Mouse (Mus musculus) lung, adult 2 months (tissue): ENCODE data around the gene Prtg. TPM values are rescaled to one million over a fixed set of nuclear protein-coding genes. Genes with fewer than 3 reads are reported as not detected.

ENCODE experiments used
- DNase-seq: peaks from one replicate; pipeline ENCODE4 v3.0.0; 2022
- H3K4me1 ChIP-seq: fragments of 200-500 bp; 2 replicates; pipeline ENCODE4 v1.6.1; 2011; ENCODE audit warnings: low read length; ENCODE audit not compliant: control insufficient read depth, insufficient read depth
- H3K4me3 ChIP-seq: fragments of 200-500 bp; replicated peaks from 2 replicates; pipeline ENCODE3; 2011; ENCODE audit warnings: low read depth, mild to moderate bottlenecking, control low read depth, low read length; ENCODE audit errors: extremely low read depth
- CTCF ChIP-seq: fragments of 200-500 bp; IDR thresholded peaks from 2 replicates; pipeline ENCODE4 v1.5.1; 2011; ENCODE audit warnings: mild to moderate bottlenecking, low read length, control low read depth; ENCODE audit not compliant: insufficient read depth
- POLR2A ChIP-seq: fragments of 200-500 bp; IDR thresholded peaks from 2 replicates; pipeline ENCODE4 v1.6.1; 2011; ENCODE audit warnings: low read depth, mild to moderate bottlenecking, control low read depth, low read length, borderline replicate concordance; ENCODE audit errors: extremely low read depth
- WGBS: fragments of 180-500 bp; shearing (Covaris S2); methylation state at CpG from one replicate; pipeline ENCODE4 v1.1.7; 2018; 5-methylcytosine and 5-hydroxymethylcytosine counted together
- polyA plus RNA-seq: library from polyadenylated mRNA; depleted of rRNA; stranded (reverse); fragments of >200 nt; gene quantifications from 2 replicates; pipeline ENCODE4 v1.2.3, GENCODE M21; 2012

Gene Prtg
- polyA plus RNA-seq, 1 experiment, result 0.04 TPM

GRCm38 (mm10) chr9:72808176-72808575 is 1.5 kb downstream of the Prtg start:
- H3K4me3 ChIP-seq, result no peak overlapping the region
- 19% methylated on average over 6 of the region's 6 CpGs for WGBS
- H3K4me1 ChIP-seq, result no peaks in the 10 kb centered on the region
- DNase-seq, result no peak
- TF ChIP-seq CTCF (no peak), POLR2A (no peak)

GRCm38 (mm10) chr9:72808586-72808985 is 1.9 kb downstream of the Prtg start:
- WGBS, result 67% methylated on average over 3 of the region's 3 CpGs
- TF ChIP-seq POLR2A (no peak), CTCF (no peak)

GRCm38 (mm10) chr9:72809077-72809476 is 2.4 kb downstream of the Prtg start:
- no peak for TF ChIP-seq POLR2A
- TF ChIP-seq CTCF, result no peak
- 96% methylated on average over 2 of the region's 2 CpGs for WGBS
- Histone ChIP-seq H3K4me3 (no peak overlapping the region), H3K4me1 (no peaks in the 10 kb centered on the region)
- DNase-seq, result no peak

More at GRCm38 (mm10) chr9:72808586-72808985, 1.9 kb downstream of the Prtg start:
- H3K4me1 ChIP-seq, result no peaks in the 10 kb centered on the region
- H3K4me3 ChIP-seq, result no peak overlapping the region
- no peak for DNase-seq

- WGBS, result 62% methylated on average over 5 of the region's 5 CpGs
- TF ChIP-seq POLR2A (no peak), CTCF (no peak)
- Histone ChIP-seq H3K4me3 (no peak overlapping the region), H3K4me1 (no peaks in the 10 kb centered on the region)
- DNase-seq, result no peak
These were observed 3.9 kb downstream of the Prtg start for GRCm38 (mm10) chr9:72810607-72811006.

- Histone ChIP-seq H3K4me3 (no peak overlapping the region), H3K4me1 (no peaks in the 10 kb centered on the region)
- TF ChIP-seq POLR2A, result no peak
- no peak for TF ChIP-seq CTCF
- 70% methylated on average over 7 of the region's 7 CpGs for WGBS
- DNase-seq, result no peak
These were observed 5.4 kb downstream of the Prtg start for GRCm38 (mm10) chr9:72812091-72812490.

- Histone ChIP-seq H3K4me3 (no peak overlapping the region), H3K4me1 (no peaks in the 10 kb centered on the region)
- DNase-seq, result no peak
- WGBS, result 29% methylated on average over 18 of the region's 18 CpGs
- TF ChIP-seq CTCF (no peak), POLR2A (no peak)
These were observed 6.2 kb downstream of the Prtg start for GRCm38 (mm10) chr9:72812594-72813570.

- TF ChIP-seq POLR2A, result no peak
- no peak for TF ChIP-seq CTCF
- 67% methylated on average over 4 of the region's 4 CpGs for WGBS
- Histone ChIP-seq H3K4me1 (no peaks in the 10 kb centered on the region), H3K4me3 (no peak overlapping the region)
- no peak for DNase-seq
These were observed 18.8 kb downstream of the Prtg start for GRCm38 (mm10) chr9:72825511-72825910.

GRCm38 (mm10) chr9:72825976-72826375 is 19.3 kb downstream of the Prtg start:
- H3K4me1 ChIP-seq, result no peaks in the 10 kb centered on the region
- TF ChIP-seq POLR2A, result no peak
- H3K4me3 ChIP-seq, result no peak overlapping the region
- DNase-seq, result no peak
- WGBS, result 44% methylated on average over 3 of the region's 3 CpGs

- Histone ChIP-seq H3K4me1 (no peaks in the 10 kb centered on the region), H3K4me3 (no peak overlapping the region)
- no peak for TF ChIP-seq CTCF
- TF ChIP-seq POLR2A, result no peak
- 64% methylated on average over 5 of the region's 5 CpGs for WGBS
- no peak for DNase-seq
These were observed 22.1 kb downstream of the Prtg start for GRCm38 (mm10) chr9:72828616-72829257.
